Mouse (Mus musculus): ENCODE measurements around the gene Adad1. TPM values are rescaled to one million over a fixed set of nuclear protein-coding genes. Genes with fewer than 3 reads are reported as not detected.

Gene Adad1
- polyA plus RNA-seq, 1 experiment, result not detected

DNA sequence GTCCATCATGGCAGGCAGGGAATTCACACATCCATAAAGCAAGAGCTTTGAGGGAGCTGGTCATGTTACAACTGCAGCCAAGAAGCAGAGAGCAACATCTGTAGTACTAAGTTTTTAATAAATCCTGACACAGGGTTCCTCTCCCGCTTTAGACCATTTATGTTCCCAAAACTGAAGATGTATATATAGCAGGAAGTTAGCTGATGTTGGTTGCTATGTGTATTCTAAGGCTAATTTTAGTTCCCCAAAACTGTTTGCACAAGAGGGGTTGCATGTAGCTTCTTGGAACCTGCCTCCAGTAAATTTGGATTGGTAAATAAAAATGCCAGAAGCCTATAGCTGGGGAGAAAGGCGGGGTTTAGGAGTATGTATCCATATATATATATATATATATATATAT, 78.5 kb downstream of the Adad1 start:
- Histone ChIP-seq H3K36me3 (ENCODE audit: control insufficient read depth, insufficient read depth, low read length) (no peaks in the 10 kb centered on the region), H3K27me3 (ENCODE audit: control insufficient read depth, insufficient read depth, low read length) (no peaks in the 10 kb centered on the region), H3K4me1 (ENCODE audit: control insufficient read depth, insufficient read depth, insufficient read length, low read length) (no peaks in the 10 kb centered on the region), H3K4me3 (ENCODE audit: low read depth, low read length) (no peak overlapping the region), H3K27ac (ENCODE audit: insufficient read depth, low read depth, low read length) (no peak overlapping the region)
- TF ChIP-seq CTCF (IDR thresholded peaks at IDR 0.05; ENCODE audit: extremely low read depth, insufficient read length, insufficient replicate concordance, low read depth, low read length), result no peak
- 74% methylated on average over 2 of the region's 2 CpGs for WGBS

DNA sequence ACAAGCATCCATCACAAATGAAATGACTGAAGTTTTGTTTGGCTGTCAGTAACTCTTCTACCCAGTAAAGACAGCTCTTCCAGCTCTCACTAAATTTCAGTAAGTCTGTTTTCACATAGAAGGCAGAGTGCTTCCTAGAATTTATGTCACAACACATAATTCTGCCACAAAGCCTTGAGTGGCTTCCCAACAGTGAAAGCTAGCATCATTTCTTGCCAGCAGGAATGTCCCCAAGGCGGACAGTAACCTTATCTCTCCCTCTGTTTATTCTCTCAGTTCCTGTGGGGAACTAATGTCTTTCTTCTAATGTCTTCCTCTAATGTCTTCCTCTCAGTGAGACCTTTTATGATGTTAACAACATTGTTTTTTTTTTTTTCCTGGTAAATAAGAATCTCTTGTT, 81.7 kb downstream of the Adad1 start:
- 28% methylated on average over 1 of the region's 1 CpGs for WGBS
- no peaks in the 10 kb centered on the region for H3K4me1 ChIP-seq (ENCODE audit: control insufficient read depth, insufficient read depth, insufficient read length, low read length)
- H3K36me3 ChIP-seq (ENCODE audit: control insufficient read depth, insufficient read depth, low read length), result no peaks in the 10 kb centered on the region
- TF ChIP-seq POLR2A (IDR thresholded peaks at IDR 0.05; ENCODE audit: low read depth, low read length), result no peak
- TF ChIP-seq CTCF (IDR thresholded peaks at IDR 0.05; ENCODE audit: extremely low read depth, insufficient read length, insufficient replicate concordance, low read depth, low read length), result no peak
- H3K27ac ChIP-seq (ENCODE audit: insufficient read depth, low read depth, low read length), result no peak overlapping the region
- no peaks in the 10 kb centered on the region for H3K27me3 ChIP-seq (ENCODE audit: control insufficient read depth, insufficient read depth, low read length)
- no peak overlapping the region for H3K4me3 ChIP-seq (ENCODE audit: low read depth, low read length)

DNA sequence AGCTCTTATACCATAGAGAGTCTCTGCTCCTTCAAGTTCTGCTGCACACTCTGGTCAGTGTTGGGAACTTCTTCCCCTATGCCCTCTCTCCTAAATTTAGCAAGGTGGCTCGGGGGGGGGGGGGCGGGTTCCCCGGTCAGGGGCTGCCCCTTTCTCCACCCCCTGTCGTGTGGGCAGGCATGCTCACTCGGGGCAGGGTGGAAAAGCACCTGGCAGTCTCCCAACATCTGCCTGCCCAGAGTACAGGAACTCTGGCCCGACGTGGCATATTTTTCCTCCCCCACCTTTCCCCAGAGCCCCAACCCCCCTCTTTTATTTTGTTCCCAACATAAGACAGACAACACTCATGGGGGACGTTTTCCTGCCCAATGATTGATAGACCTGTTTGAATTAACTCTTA, 83.1 kb downstream of the Adad1 start:
- Histone ChIP-seq H3K27ac (ENCODE audit: insufficient read depth, low read depth, low read length) (no peak overlapping the region), H3K36me3 (ENCODE audit: control insufficient read depth, insufficient read depth, low read length) (no peaks in the 10 kb centered on the region), H3K4me1 (ENCODE audit: control insufficient read depth, insufficient read depth, insufficient read length, low read length) (no peaks in the 10 kb centered on the region), H3K4me3 (ENCODE audit: low read depth, low read length) (no peak overlapping the region), H3K27me3 (ENCODE audit: control insufficient read depth, insufficient read depth, low read length) (no peaks in the 10 kb centered on the region)
- WGBS, result 5% methylated on average over 8 of the region's 8 CpGs
- no peak for TF ChIP-seq POLR2A (IDR thresholded peaks at IDR 0.05; ENCODE audit: low read depth, low read length)
- TF ChIP-seq CTCF (IDR thresholded peaks at IDR 0.05; ENCODE audit: extremely low read depth, insufficient read length, insufficient replicate concordance, low read depth, low read length), result no peak

- Histone ChIP-seq H3K27ac (ENCODE audit: insufficient read depth, low read depth, low read length) (no peak overlapping the region), H3K4me3 (ENCODE audit: low read depth, low read length) (no peak overlapping the region), H3K27me3 (ENCODE audit: control insufficient read depth, insufficient read depth, low read length) (no peaks in the 10 kb centered on the region), H3K4me1 (ENCODE audit: control insufficient read depth, insufficient read depth, insufficient read length, low read length) (no peaks in the 10 kb centered on the region), H3K36me3 (ENCODE audit: control insufficient read depth, insufficient read depth, low read length) (no peaks in the 10 kb centered on the region)
- 38% methylated on average over 7 of the region's 7 CpGs for WGBS
- TF ChIP-seq CTCF (IDR thresholded peaks at IDR 0.05; ENCODE audit: extremely low read depth, insufficient read length, insufficient replicate concordance, low read depth, low read length) (no peak), POLR2A (IDR thresholded peaks at IDR 0.05; ENCODE audit: low read depth, low read length) (no peak)
Observed at GRCm38 (mm10) chr3:37146810-37147209, 83.5 kb downstream of the Adad1 start.

GRCm38 (mm10) chr3:37152274-37152673, 88.9 kb downstream of the Adad1 start:
- TF ChIP-seq CTCF (IDR thresholded peaks at IDR 0.05; ENCODE audit: extremely low read depth, insufficient read length, insufficient replicate concordance, low read depth, low read length), result no peak
- no peak for TF ChIP-seq POLR2A (IDR thresholded peaks at IDR 0.05; ENCODE audit: low read depth, low read length)
- no peaks in the 10 kb centered on the region for H3K27me3 ChIP-seq (ENCODE audit: control insufficient read depth, insufficient read depth, low read length)
- 79% methylated on average over 10 of the region's 10 CpGs for WGBS

DNA sequence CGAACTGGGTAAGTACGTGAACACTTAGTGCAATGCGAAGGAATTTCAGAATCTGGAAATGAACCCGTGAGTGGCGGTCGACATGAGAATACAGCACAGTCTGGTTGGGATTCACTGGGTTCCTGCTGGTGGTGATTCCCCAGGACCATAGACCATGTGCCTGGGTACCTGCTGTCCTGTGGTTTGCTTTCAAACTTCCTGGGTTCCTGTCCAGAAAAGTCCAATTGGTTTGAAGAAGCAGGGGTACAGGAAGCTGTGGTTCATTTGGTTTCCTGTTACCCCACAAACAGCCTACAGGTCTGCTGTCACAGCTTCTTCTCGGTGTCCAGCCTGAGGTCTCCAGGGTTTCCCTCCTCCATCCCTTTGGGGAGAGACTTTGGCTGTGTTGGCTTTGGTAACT, 89.7 kb downstream of the Adad1 start:
- 78% methylated on average over 7 of the region's 7 CpGs for WGBS
- TF ChIP-seq POLR2A (IDR thresholded peaks at IDR 0.05; ENCODE audit: low read depth, low read length) (no peak), CTCF (IDR thresholded peaks at IDR 0.05; ENCODE audit: extremely low read depth, insufficient read length, insufficient replicate concordance, low read depth, low read length) (no peak)

More at GRCm38 (mm10) chr3:37152274-37152673, 88.9 kb downstream of the Adad1 start:
- Histone ChIP-seq H3K27ac (ENCODE audit: insufficient read depth, low read depth, low read length) (no peak overlapping the region), H3K4me1 (ENCODE audit: control insufficient read depth, insufficient read depth, insufficient read length, low read length) (no peaks in the 10 kb centered on the region), H3K4me3 (ENCODE audit: low read depth, low read length) (no peak overlapping the region), H3K36me3 (ENCODE audit: control insufficient read depth, insufficient read depth, low read length) (no peaks in the 10 kb centered on the region)

DNA sequence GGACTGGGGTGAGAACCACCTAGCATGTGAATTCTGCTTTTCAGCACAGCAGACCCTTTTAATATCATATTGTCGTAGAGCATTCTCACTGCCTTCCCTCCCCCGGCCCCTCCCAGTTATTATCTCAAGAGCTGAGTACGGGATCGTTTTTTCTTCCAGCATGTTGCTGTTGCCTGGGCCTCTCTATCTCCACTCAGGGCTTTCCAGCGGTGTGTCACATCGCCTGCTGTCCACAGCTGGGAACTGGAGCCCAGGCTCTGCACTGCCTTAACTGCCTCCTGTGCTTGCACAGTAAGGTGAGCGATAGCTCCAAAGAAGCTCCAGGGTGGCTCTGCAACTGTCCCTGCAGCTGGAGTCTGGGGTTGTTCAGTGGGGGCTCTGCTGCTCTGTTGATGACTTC, 91.1 kb downstream of the Adad1 start:
- no peak overlapping the region for H3K27ac ChIP-seq (ENCODE audit: insufficient read depth, low read depth, low read length)
- no peak for TF ChIP-seq POLR2A (IDR thresholded peaks at IDR 0.05; ENCODE audit: low read depth, low read length)
- no peak overlapping the region for H3K4me3 ChIP-seq (ENCODE audit: low read depth, low read length)
- H3K36me3 ChIP-seq (ENCODE audit: control insufficient read depth, insufficient read depth, low read length), result no peaks in the 10 kb centered on the region
- 43% methylated on average over 7 of the region's 7 CpGs for WGBS
- no peaks in the 10 kb centered on the region for H3K27me3 ChIP-seq (ENCODE audit: control insufficient read depth, insufficient read depth, low read length)
- H3K4me1 ChIP-seq (ENCODE audit: control insufficient read depth, insufficient read depth, insufficient read length, low read length), result peaks cover 2% of the 10 kb centered on the region

More for the DNA sequence above, 89.7 kb downstream of the Adad1 start:
- Histone ChIP-seq H3K36me3 (ENCODE audit: control insufficient read depth, insufficient read depth, low read length) (no peaks in the 10 kb centered on the region), H3K4me3 (ENCODE audit: low read depth, low read length) (no peak overlapping the region), H3K4me1 (ENCODE audit: control insufficient read depth, insufficient read depth, insufficient read length, low read length) (no peaks in the 10 kb centered on the region; the same call in 1 of the 2 replicates), H3K27ac (ENCODE audit: insufficient read depth, low read depth, low read length) (no peak overlapping the region), H3K27me3 (ENCODE audit: control insufficient read depth, insufficient read depth, low read length) (no peaks in the 10 kb centered on the region)

DNA sequence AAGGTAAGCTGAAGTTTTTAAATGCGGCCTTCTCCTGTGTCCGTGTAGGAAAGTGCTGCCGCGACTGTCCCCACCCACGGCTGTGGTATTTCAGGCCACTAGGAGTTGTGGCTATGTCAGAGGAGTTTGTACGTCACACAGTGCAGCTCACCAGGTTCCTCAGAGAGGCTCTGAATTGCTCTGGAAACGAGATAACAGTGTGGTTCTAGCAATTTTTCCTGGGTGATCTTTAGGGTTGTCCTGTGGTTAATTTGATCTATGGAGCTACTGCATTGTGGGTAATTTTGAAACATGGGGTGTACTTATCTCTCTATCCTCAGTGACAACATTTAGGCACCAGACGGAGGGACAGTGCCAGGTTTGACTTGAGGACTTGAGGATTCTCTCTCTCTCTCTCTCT, 93.8 kb downstream of the Adad1 start:
- H3K27me3 ChIP-seq (ENCODE audit: control insufficient read depth, insufficient read depth, low read length), result no peaks in the 10 kb centered on the region
- TF ChIP-seq POLR2A (IDR thresholded peaks at IDR 0.05; ENCODE audit: low read depth, low read length) (no peak), CTCF (IDR thresholded peaks at IDR 0.05; ENCODE audit: extremely low read depth, insufficient read length, insufficient replicate concordance, low read depth, low read length) (no peak)
- H3K27ac ChIP-seq (ENCODE audit: insufficient read depth, low read depth, low read length), result no peak overlapping the region
- H3K4me3 ChIP-seq (ENCODE audit: low read depth, low read length), result no peak overlapping the region
- no peaks in the 10 kb centered on the region for H3K36me3 ChIP-seq (ENCODE audit: control insufficient read depth, insufficient read depth, low read length)
- WGBS, result 36% methylated on average over 8 of the region's 8 CpGs
- peaks cover 2% of the 10 kb centered on the region for H3K4me1 ChIP-seq (ENCODE audit: control insufficient read depth, insufficient read depth, insufficient read length, low read length)

All from small intestine, adult 2 months (tissue).